Mouse (Mus musculus) megakaryocyte, embryonic 14.5 days (primary cell): ENCODE measurements at regions not wholly inside any gene's neighbourhood (a gene's known extent, or its start where the extent isn't known, plus 50 kb on each side); places are given as distances from the start of the nearest gene placed in this dataset.

Experiments used
- FLI1 ChIP-seq: IDR thresholded peaks from 2 replicates; pipeline ENCODE4 v1.6.1; 2012; ENCODE audit warnings: low read length, inconsistent platforms, mixed read lengths
- GATA1 ChIP-seq: IDR thresholded peaks from 3 replicates; pipeline ENCODE4 v1.6.1; 2012; ENCODE audit warnings: mixed read lengths, low read length, inconsistent platforms, borderline replicate concordance

GRCm38 (mm10) chr8:103238456-103238970 is 453.1 kb upstream of the Cdh11 start:
- no peak for TF ChIP-seq GATA1
- no peak for TF ChIP-seq FLI1
